Mouse (Mus musculus) gastrocnemius, postnatal 4 days (tissue): Measurements from ENCODE around the gene Rnf19b. TPM values are rescaled to one million over a fixed set of nuclear protein-coding genes. Genes with fewer than 3 reads are reported as not detected.
A peak's percentile ranks its signal among the peaks of the same experiment; 100 is the strongest.

Experiments used
- DNase-seq, 2 experiments: peaks; one replicate each; pipeline ENCODE4 v3.0.0; 2021 to 2022; ENCODE audit warnings: low spot score in 2 of 2, mixed read lengths in 2 of 2
- total RNA-seq, 2 experiments: library from RNA; stranded (reverse); gene quantifications; 2 replicates each; pipeline ENCODE4 v1.2.3; 2021

The Rnf19b gene
- total RNA-seq, 2 experiments from 2014 or later: 16.0 to 18.0 TPM

GRCm38 (mm10) chr4:129034224-129034623 is 23.8 kb upstream of the Rnf19b start:
- DNase-seq: no peak

GRCm38 (mm10) chr4:129034706-129035660 is 23.1 kb upstream of the Rnf19b start:
- peak in 1 of 2 experiments; percentile 64 for DNase-seq

GRCm38 (mm10) chr4:129035851-129036445 is 22.1 kb upstream of the Rnf19b start:
- DNase-seq: no peak

- DNase-seq: no peak
These were observed 10.2 kb upstream of the Rnf19b start for GRCm38 (mm10) chr4:129047721-129048421.

- peak; percentile 74 to 75 for DNase-seq
These were observed 9.4 kb upstream of the Rnf19b start for GRCm38 (mm10) chr4:129048501-129049305.

GRCm38 (mm10) chr4:129049306-129050011 is 8.6 kb upstream of the Rnf19b start:
- DNase-seq: no peak

- DNase-seq: no peak
These were observed 7.7 kb upstream of the Rnf19b start for GRCm38 (mm10) chr4:129050365-129050764.

GRCm38 (mm10) chr4:129050901-129051417 is 7.1 kb upstream of the Rnf19b start:
- no peak for DNase-seq

GRCm38 (mm10) chr4:129051461-129052183 is 6.4 kb upstream of the Rnf19b start:
- no peak for DNase-seq

- no peak for DNase-seq
These were observed 3.3 kb upstream of the Rnf19b start for GRCm38 (mm10) chr4:129054757-129055156.

- no peak for DNase-seq
These were observed 2.5 kb upstream of the Rnf19b start for GRCm38 (mm10) chr4:129055562-129055961.

GRCm38 (mm10) chr4:129057533-129058206 is 401 bp upstream of the Rnf19b start:
- DNase-seq: peak; percentile 97 to 98

- DNase-seq: peak in 1 of 2 experiments; percentile 30
These were observed 1.1 kb downstream of the Rnf19b start for GRCm38 (mm10) chr4:129059125-129059551.

- no peak for DNase-seq
These were observed 1.9 kb downstream of the Rnf19b start for GRCm38 (mm10) chr4:129059922-129060321.

- no peak for DNase-seq
These were observed 3.4 kb downstream of the Rnf19b start for GRCm38 (mm10) chr4:129061486-129061885.

GRCm38 (mm10) chr4:129062281-129063075 is 4.4 kb downstream of the Rnf19b start:
- DNase-seq: no peak

GRCm38 (mm10) chr4:129065688-129066236 is 7.7 kb downstream of the Rnf19b start:
- no peak for DNase-seq
